Mouse (Mus musculus) kidney, adult 2 months (tissue): ENCODE results near the gene Adh5. TPM values are rescaled to one million over a fixed set of nuclear protein-coding genes. Genes with fewer than 3 reads are reported as not detected.
A peak's percentile ranks its signal among the peaks of the same experiment; 100 is the strongest.
"Not testable (repeated sequence)": the region's sequence is repeated elsewhere in the genome, so short reads cannot be mapped to it uniquely, and the experiment has no call there.

ENCODE experiments used
- DNase-seq: peaks from one replicate; pipeline ENCODE4 v3.0.0; 2021
- H3K27ac ChIP-seq: fragments of 200-500 bp; 2 replicates; pipeline ENCODE4 v1.5.1; 2012; ENCODE audit warnings: low read depth, low read length, control low read depth, inconsistent platforms; ENCODE audit not compliant: insufficient read depth
- H3K27me3 ChIP-seq: fragments of 200-500 bp; replicated peaks from 2 replicates; pipeline ENCODE4 v1.6.1; 2012; ENCODE audit warnings: mild to moderate bottlenecking, moderate library complexity, low read length, inconsistent platforms; ENCODE audit not compliant: control insufficient read depth, insufficient read depth
- H3K36me3 ChIP-seq: fragments of 200-500 bp; 2 replicates; pipeline ENCODE4 v1.6.1; 2012; ENCODE audit warnings: mild to moderate bottlenecking, moderate library complexity, low read length, inconsistent platforms; ENCODE audit not compliant: control insufficient read depth, insufficient read depth
- H3K4me1 ChIP-seq: fragments of 200-500 bp; 2 replicates; pipeline ENCODE4 v1.6.1; 2011; ENCODE audit warnings: low read length; ENCODE audit not compliant: control insufficient read depth, insufficient read depth
- H3K4me3 ChIP-seq: fragments of 200-500 bp; 2 replicates; pipeline ENCODE4 v1.5.1; 2011; ENCODE audit warnings: mild to moderate bottlenecking, low read depth, low read length, control low read depth; ENCODE audit not compliant: insufficient read depth
- CTCF ChIP-seq: fragments of 200-500 bp; conservative IDR thresholded peaks from 2 replicates; pipeline ENCODE4 v1.5.1; 2011; ENCODE audit warnings: low read depth, mild to moderate bottlenecking, control low read depth, low read length, moderate library complexity, mixed read lengths; ENCODE audit not compliant: insufficient read depth, insufficient read length
- POLR2A ChIP-seq: fragments of 200-500 bp; IDR thresholded peaks from one replicate; pipeline ENCODE4 v1.6.1; 2011; ENCODE audit warnings: low read depth, low read length, control low read depth
- WGBS: fragments of 180-500 bp; shearing (Covaris S2); methylation state at CpG from one replicate; pipeline ENCODE4 v1.1.7; 2018; 5-methylcytosine and 5-hydroxymethylcytosine counted together
- polyA plus RNA-seq: library from polyadenylated mRNA; depleted of rRNA; stranded (reverse); fragments of >200 nt; gene quantifications from 2 replicates; pipeline ENCODE4 v1.2.3, GENCODE M21; 2012

Adh5 gene
- polyA plus RNA-seq, 1 experiment: 107 TPM

GRCm38 (mm10) chr3:138458441-138458840 lies 15.5 kb downstream of the Adh5 start:
- TF ChIP-seq CTCF (no peak), POLR2A (no peak)
- Histone ChIP-seq H3K27ac (no peak overlapping the region), H3K4me1 (peaks cover 6% of the 10 kb centered on the region), H3K4me3 (no peak overlapping the region), H3K36me3 (peaks cover 2% of the 10 kb centered on the region), H3K27me3 (no peaks in the 10 kb centered on the region)
- no peak for DNase-seq
- WGBS: 92% methylated on average over 3 of the region's 3 CpGs

GRCm38 (mm10) chr3:138460260-138460659 lies 17.4 kb downstream of the Adh5 start:
- Histone ChIP-seq H3K4me3 (no peak overlapping the region), H3K27ac (no peak overlapping the region), H3K4me1 (peaks cover 6% of the 10 kb centered on the region), H3K36me3 (peaks cover 2% of the 10 kb centered on the region), H3K27me3 (no peaks in the 10 kb centered on the region)
- TF ChIP-seq POLR2A: no peak
- peak; percentile 34; the same call in 1 of the 2 replicates for TF ChIP-seq CTCF
- DNase-seq: no peak
- 80% methylated on average over 13 of the region's 13 CpGs for WGBS

- peaks cover 3% of the 10 kb centered on the region for H3K36me3 ChIP-seq
- peaks cover 6% of the 10 kb centered on the region for H3K4me1 ChIP-seq
- DNase-seq: no peak
- no peak overlapping the region for H3K27ac ChIP-seq
- WGBS: 86% methylated on average over 3 of the region's 3 CpGs
- no peak overlapping the region for H3K4me3 ChIP-seq
- TF ChIP-seq CTCF (no peak), POLR2A (no peak)
- H3K27me3 ChIP-seq: no peaks in the 10 kb centered on the region
Measured at GRCm38 (mm10) chr3:138461832-138462231, 18.9 kb downstream of the Adh5 start.

GRCm38 (mm10) chr3:138463137-138463536 lies 20.2 kb downstream of the Adh5 start:
- no peak overlapping the region for H3K27ac ChIP-seq
- 58% methylated on average over 2 of the region's 2 CpGs for WGBS
- H3K36me3 ChIP-seq: peaks cover 3% of the 10 kb centered on the region
- peak; percentile 58 for DNase-seq
- no peaks in the 10 kb centered on the region for H3K27me3 ChIP-seq
- TF ChIP-seq CTCF: peak; percentile 62
- TF ChIP-seq POLR2A: no peak
- peaks cover 6% of the 10 kb centered on the region for H3K4me1 ChIP-seq
- no peak overlapping the region for H3K4me3 ChIP-seq

DNA sequence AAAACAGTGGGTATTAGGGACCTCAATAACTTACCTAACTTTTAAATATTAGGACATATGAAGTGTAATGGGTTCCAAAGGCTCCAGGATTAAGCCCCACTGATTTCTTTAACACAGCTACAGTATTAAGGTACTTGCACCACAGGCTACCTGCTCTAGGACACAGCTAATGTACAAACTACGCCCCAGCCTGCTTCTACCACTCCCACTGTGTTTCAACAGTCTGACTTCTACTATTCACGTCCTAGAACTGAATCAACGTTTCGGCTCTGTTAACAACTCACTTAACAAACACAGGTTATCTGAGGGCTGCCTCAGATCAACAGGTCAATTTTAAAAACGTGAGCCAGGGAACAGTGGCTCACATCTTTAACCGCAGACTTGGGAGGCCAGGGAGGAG lies 20.9 kb downstream of the Adh5 start:
- H3K4me3 ChIP-seq: no peak overlapping the region
- 81% methylated on average over 6 of the region's 6 CpGs for WGBS
- no peak overlapping the region for H3K27ac ChIP-seq
- H3K4me1 ChIP-seq: peaks cover 6% of the 10 kb centered on the region
- no peak for TF ChIP-seq POLR2A
- no peak for TF ChIP-seq CTCF
- no peaks in the 10 kb centered on the region for H3K27me3 ChIP-seq
- H3K36me3 ChIP-seq: peaks cover 3% of the 10 kb centered on the region
- no peak for DNase-seq

- Histone ChIP-seq H3K36me3 (peaks cover 3% of the 10 kb centered on the region), H3K4me1 (peaks cover 6% of the 10 kb centered on the region), H3K27me3 (no peaks in the 10 kb centered on the region), H3K4me3 (no peak overlapping the region), H3K27ac (no peak overlapping the region)
- no peak for DNase-seq
- TF ChIP-seq POLR2A (no peak), CTCF (no peak)
- WGBS: 67% methylated on average over 16 of the region's 16 CpGs
Measured at GRCm38 (mm10) chr3:138464573-138465147, 21.8 kb downstream of the Adh5 start.

GRCm38 (mm10) chr3:138466656-138467055 lies 23.8 kb downstream of the Adh5 start:
- H3K4me3 ChIP-seq, H3K36me3 ChIP-seq, DNase-seq, H3K27me3 ChIP-seq, H3K4me1 ChIP-seq, H3K27ac ChIP-seq: not testable (repeated sequence)
- 71% methylated on average over 1 of the region's 1 CpGs for WGBS

- Histone ChIP-seq H3K36me3 (peaks cover 1% of the 10 kb centered on the region), H3K4me1 (no peaks in the 10 kb centered on the region), H3K27me3 (no peaks in the 10 kb centered on the region), H3K27ac (no peak overlapping the region), H3K4me3 (no peak overlapping the region)
- 77% methylated on average over 3 of the region's 3 CpGs for WGBS
- DNase-seq: no peak
- TF ChIP-seq POLR2A (no peak), CTCF (no peak)
Measured at GRCm38 (mm10) chr3:138471066-138471465, 28.2 kb downstream of the Adh5 start.
